Mouse (Mus musculus): ENCODE results near the gene Rps6kc1.
"Not testable (repeated sequence)": the region's sequence is repeated elsewhere in the genome, so short reads cannot be mapped to it uniquely, and the experiment has no call there.

The Rps6kc1 gene

GRCm38 (mm10) chr1:190911415-190912123 lies at the start of gene Rps6kc1:
TSS of gene Rps6kc1 (minus strand) at chr1:190911770.
- DNase-seq (ENCODE audit: low spot score): peak; percentile 79

- no peak for DNase-seq (ENCODE audit: low spot score)
Observed at GRCm38 (mm10) chr1:190958821-190959220, 47.3 kb upstream of the Rps6kc1 start.

- DNase-seq (ENCODE audit: low spot score): no peak
Observed at GRCm38 (mm10) chr1:190953009-190953408, 41.4 kb upstream of the Rps6kc1 start.

- no peak for DNase-seq (ENCODE audit: low spot score)
Observed at GRCm38 (mm10) chr1:190951014-190951413, 39.4 kb upstream of the Rps6kc1 start.

GRCm38 (mm10) chr1:190948846-190949245 lies 37.3 kb upstream of the Rps6kc1 start:
- DNase-seq (ENCODE audit: low spot score): no peak

- no peak for DNase-seq (ENCODE audit: low spot score)
Observed at GRCm38 (mm10) chr1:190948439-190948838, 36.9 kb upstream of the Rps6kc1 start.

- no peak for DNase-seq (ENCODE audit: low spot score)
Observed at GRCm38 (mm10) chr1:190947986-190948385, 36.4 kb upstream of the Rps6kc1 start.

- DNase-seq (ENCODE audit: low spot score): peak; percentile 76
Observed at GRCm38 (mm10) chr1:190944109-190944760, 32.7 kb upstream of the Rps6kc1 start.

- DNase-seq (ENCODE audit: low spot score): no peak
Observed at GRCm38 (mm10) chr1:190939803-190940202, 28.2 kb upstream of the Rps6kc1 start.

- no peak for DNase-seq (ENCODE audit: low spot score)
Observed at GRCm38 (mm10) chr1:190930181-190930580, 18.6 kb upstream of the Rps6kc1 start.

- DNase-seq (ENCODE audit: low spot score): peak; percentile 30
Observed at GRCm38 (mm10) chr1:190929010-190929695, 17.6 kb upstream of the Rps6kc1 start.

- peak; percentile 98 for DNase-seq (ENCODE audit: low spot score)
Observed at GRCm38 (mm10) chr1:190928370-190929009, 16.9 kb upstream of the Rps6kc1 start.

- no peak for DNase-seq (ENCODE audit: low spot score)
Observed at GRCm38 (mm10) chr1:190927751-190928369, 16.3 kb upstream of the Rps6kc1 start.

GRCm38 (mm10) chr1:190927311-190927710 lies 15.7 kb upstream of the Rps6kc1 start:
- DNase-seq (ENCODE audit: low spot score): no peak

GRCm38 (mm10) chr1:190924812-190925211 lies 13.2 kb upstream of the Rps6kc1 start, which contains the start of gene Angel2:
TSS of gene Angel2 (plus strand) at chr1:190925112.
- DNase-seq (ENCODE audit: low spot score): not testable (repeated sequence)

GRCm38 (mm10) chr1:190919725-190920469 lies 8.3 kb upstream of the Rps6kc1 start:
- no peak for DNase-seq (ENCODE audit: low spot score)

GRCm38 (mm10) chr1:190918938-190919337 lies 7.4 kb upstream of the Rps6kc1 start:
- no peak for DNase-seq (ENCODE audit: low spot score)

- DNase-seq (ENCODE audit: low spot score): no peak
Observed at GRCm38 (mm10) chr1:190912623-190913022, 1.1 kb upstream of the Rps6kc1 start.

GRCm38 (mm10) chr1:190910836-190911235 lies 734 bp downstream of the Rps6kc1 start:
- DNase-seq (ENCODE audit: low spot score): no peak

GRCm38 (mm10) chr1:190904714-190905113 lies 6.9 kb downstream of the Rps6kc1 start:
- DNase-seq (ENCODE audit: low spot score): no peak

- no peak for DNase-seq (ENCODE audit: low spot score)
Observed at GRCm38 (mm10) chr1:190904136-190904535, 7.4 kb downstream of the Rps6kc1 start.

Data from layer of hippocampus, adult 11-12 months (tissue).